12 mouse cellular contexts compared by ENCODE assay signal in the genomic region with DNA sequence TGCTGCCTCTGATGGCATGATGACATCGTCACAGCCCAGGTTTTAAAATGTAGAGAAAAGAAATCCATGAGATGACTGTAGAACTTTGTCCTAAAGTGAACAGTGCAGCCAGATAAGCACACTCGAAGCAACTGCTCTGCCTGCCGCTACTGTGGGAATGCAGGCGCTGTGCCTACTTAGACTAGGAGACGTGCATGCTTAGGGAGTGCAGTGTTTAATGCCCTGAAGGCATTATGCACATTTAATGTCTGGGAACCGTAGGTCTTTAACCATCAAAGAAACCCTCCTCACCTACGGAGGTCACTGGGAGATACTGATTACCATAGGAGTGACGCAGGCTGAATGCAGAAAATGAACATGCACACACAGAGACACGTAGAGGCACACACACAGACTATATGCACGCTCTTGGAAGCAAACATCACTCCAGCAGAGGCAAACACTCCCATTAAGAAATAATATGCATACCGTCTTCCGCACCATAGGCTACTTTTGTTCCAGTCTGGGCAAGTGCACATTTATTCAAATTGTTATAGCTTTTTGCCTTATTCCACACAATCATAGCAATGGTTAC. TPM values are rescaled to one million over a fixed set of nuclear protein-coding genes. Genes with fewer than 3 reads are reported as not detected.
A peak's percentile ranks its signal among the peaks of the same experiment; 100 is the strongest.
DNase-seq lines count a peak whose midpoint lies in the region; ATAC-seq and TF ChIP-seq lines count a peak whose summit lies in the region.
"Had no signal": no experiment of that assay in that cellular context is flagged by ENCODE, and none has a peak within 500 bp of the region (broad histone marks: within the 10 kb centered on the region; RNA-seq: fewer than 3 reads in every experiment).

No protein-coding gene starts in this region.

- H3K27ac ChIP-seq in kidney, embryonic 16.5 days (ENCODE audit: low read length): no peak overlapping the region
- H3K27ac ChIP-seq in kidney, embryonic 14.5 days (ENCODE audit: low read depth, low read length): no peak overlapping the region
- H3K27ac ChIP-seq in embryonic facial prominence, embryonic 14.5 days (replicated peaks; ENCODE audit: low read depth, low read length): no peak overlapping the region
- H3K27ac ChIP-seq in hindbrain, embryonic 15.5 days (replicated peaks): peak overlapping the region; percentile 52
- no peak overlapping the region for H3K27ac ChIP-seq in midbrain, postnatal 0 days (ENCODE audit: low read depth, low read length)
- no peak overlapping the region for H3K27ac ChIP-seq in thymus, adult 2 months (ENCODE audit: control insufficient read depth, insufficient read depth, low read length)
- H3K27ac ChIP-seq: heart, embryonic 13.5 days; stomach, postnatal 0 days had no signal

- H3K4me2 ChIP-seq in kidney, embryonic 16.5 days (replicated peaks; ENCODE audit: low read depth, low read length): no peak overlapping the region
- no peak overlapping the region for H3K4me2 ChIP-seq in kidney, embryonic 14.5 days (replicated peaks; ENCODE audit: low read depth, low read length)
- peak overlapping the region; percentile 18; the same call in 1 of the 2 replicates for H3K4me2 ChIP-seq in embryonic facial prominence, embryonic 14.5 days (ENCODE audit: low read depth, low read length)
- H3K4me2 ChIP-seq in hindbrain, embryonic 15.5 days: peak overlapping the region; percentile 52
- peak overlapping the region; percentile 36 for H3K4me2 ChIP-seq in midbrain, postnatal 0 days (ENCODE audit: low read depth, low read length, poor library complexity, severe bottlenecking)
- H3K4me2 ChIP-seq: heart, embryonic 13.5 days had no signal

- no peak overlapping the region for H3K9ac ChIP-seq in kidney, embryonic 16.5 days (replicated peaks; ENCODE audit: low read length)
- H3K9ac ChIP-seq in kidney, embryonic 14.5 days (ENCODE audit: low read depth, low read length): no peak overlapping the region
- no peak overlapping the region for H3K9ac ChIP-seq in embryonic facial prominence, embryonic 14.5 days (ENCODE audit: low read depth, low read length)
- H3K9ac ChIP-seq in hindbrain, embryonic 15.5 days: peak overlapping the region; percentile 29; the same call in 1 of the 2 replicates
- H3K9ac ChIP-seq in midbrain, postnatal 0 days (replicated peaks; ENCODE audit: low read length, poor library complexity, severe bottlenecking): no peak overlapping the region; the same call in 1 of the 2 replicates
- H3K9ac ChIP-seq: heart, embryonic 13.5 days had no signal

- peak; percentile 66; the same call in 1 of the 2 replicates for ATAC-seq in kidney, embryonic 16.5 days (ENCODE audit: low FRiP score, low TSS enrichment)
- no peak for ATAC-seq in kidney, embryonic 14.5 days (ENCODE audit: low FRiP score, low TSS enrichment)
- ATAC-seq in embryonic facial prominence, embryonic 14.5 days (ENCODE audit: low read depth): no peak
- ATAC-seq in hindbrain, embryonic 15.5 days (ENCODE audit: low FRiP score, low read depth): peak; percentile 90
- ATAC-seq in midbrain, postnatal 0 days (ENCODE audit: low FRiP score): peak; percentile 80
- ATAC-seq in megakaryocyte progenitor cell, adult 5-6 weeks (replicated peaks; ENCODE audit: poor library complexity): no peak

- no peak overlapping the region for H3K4me3 ChIP-seq in kidney, embryonic 16.5 days (ENCODE audit: low read length)
- no peak overlapping the region for H3K4me3 ChIP-seq in kidney, embryonic 14.5 days (ENCODE audit: low read length)
- no peak overlapping the region for H3K4me3 ChIP-seq in embryonic facial prominence, embryonic 14.5 days (ENCODE audit: low read depth, low read length)
- H3K4me3 ChIP-seq in hindbrain, embryonic 15.5 days: peak overlapping the region; percentile 32
- H3K4me3 ChIP-seq in midbrain, postnatal 0 days (ENCODE audit: low read depth, low read length): peak overlapping the region; percentile 20; the same call in 1 of the 2 replicates
- H3K4me3 ChIP-seq in thymus, adult 2 months (ENCODE audit: control insufficient read depth, insufficient read depth, low read length): no peak overlapping the region
- H3K4me3 ChIP-seq: heart, embryonic 13.5 days had no signal

- DNase-seq in embryonic facial prominence, embryonic 14.5 days (ENCODE audit: low spot score): peak; percentile 22
- DNase-seq in midbrain, postnatal 0 days (ENCODE audit: low spot score): peak; percentile 57
- DNase-seq in thymus, adult 2 months: no peak
- no peak for DNase-seq in testis, postnatal 10 days (ENCODE audit: low spot score)
- DNase-seq: cerebellum, postnatal 36 days; kidney, adult 2 months had no signal

- no peak for TF ChIP-seq CTCF in midbrain, postnatal 0 days (IDR thresholded peaks at IDR 0.05)
- TF ChIP-seq CTCF in thymus, adult 2 months (IDR thresholded peaks at IDR 0.05; ENCODE audit: borderline replicate concordance, control insufficient read depth, extremely low read depth, insufficient read depth, low read length, poor library complexity): no peak

- no peaks in the 10 kb centered on the region for H3K36me3 ChIP-seq in kidney, embryonic 16.5 days (ENCODE audit: insufficient read depth, low read length)
- H3K36me3 ChIP-seq in kidney, embryonic 14.5 days (ENCODE audit: control insufficient read depth, insufficient read depth, low read length): no peaks in the 10 kb centered on the region
- H3K36me3 ChIP-seq in embryonic facial prominence, embryonic 14.5 days (ENCODE audit: control insufficient read depth, insufficient read depth, low read length): no peaks in the 10 kb centered on the region
- no peaks in the 10 kb centered on the region for H3K36me3 ChIP-seq in hindbrain, embryonic 15.5 days
- H3K36me3 ChIP-seq in midbrain, postnatal 0 days (ENCODE audit: insufficient read depth, low read length): no peaks in the 10 kb centered on the region
- no peaks in the 10 kb centered on the region for H3K36me3 ChIP-seq in thymus, adult 2 months (ENCODE audit: control insufficient read depth, insufficient read depth, low read length)
- H3K36me3 ChIP-seq: heart, embryonic 13.5 days had no signal

- peaks cover 5% of the 10 kb centered on the region; the same call in 1 of the 2 replicates for H3K4me1 ChIP-seq in kidney, embryonic 16.5 days (ENCODE audit: insufficient read depth, low read length)
- no peaks in the 10 kb centered on the region for H3K4me1 ChIP-seq in kidney, embryonic 14.5 days (ENCODE audit: control insufficient read depth, insufficient read depth, low read length)
- no peaks in the 10 kb centered on the region for H3K4me1 ChIP-seq in embryonic facial prominence, embryonic 14.5 days (ENCODE audit: control insufficient read depth, insufficient read depth, low read length)
- H3K4me1 ChIP-seq in hindbrain, embryonic 15.5 days (replicated peaks): peaks cover 13% of the 10 kb centered on the region
- H3K4me1 ChIP-seq in midbrain, postnatal 0 days (ENCODE audit: insufficient read depth, low read length): no peaks in the 10 kb centered on the region
- H3K4me1 ChIP-seq in thymus, adult 2 months (replicated peaks; ENCODE audit: control insufficient read depth, insufficient read depth, low read length): no peaks in the 10 kb centered on the region
- H3K4me1 ChIP-seq: heart, embryonic 13.5 days had no signal

- no peaks in the 10 kb centered on the region for H3K9me3 ChIP-seq in kidney, embryonic 16.5 days (ENCODE audit: low read length)
- no peaks in the 10 kb centered on the region for H3K9me3 ChIP-seq in kidney, embryonic 14.5 days (ENCODE audit: control insufficient read depth, low read length)
- no peaks in the 10 kb centered on the region for H3K9me3 ChIP-seq in embryonic facial prominence, embryonic 14.5 days (ENCODE audit: control insufficient read depth, low read length)
- H3K9me3 ChIP-seq in hindbrain, embryonic 15.5 days: no peaks in the 10 kb centered on the region
- H3K9me3 ChIP-seq in midbrain, postnatal 0 days (ENCODE audit: low read length): no peaks in the 10 kb centered on the region
- H3K9me3 ChIP-seq: heart, embryonic 13.5 days had no signal

- TF ChIP-seq POLR2A in thymus, adult 2 months (IDR thresholded peaks at IDR 0.05; ENCODE audit: control insufficient read depth, extremely low read depth, insufficient read depth, low read length, poor library complexity): no peak

- 56% methylated on average over 12 of the region's 12 CpGs for WGBS in kidney, embryonic 16.5 days
- 61% methylated on average over 12 of the region's 12 CpGs for WGBS in kidney, embryonic 14.5 days
- WGBS in embryonic facial prominence, embryonic 14.5 days: 53% methylated on average over 12 of the region's 12 CpGs
- 19% methylated on average over 12 of the region's 12 CpGs for WGBS in hindbrain, embryonic 15.5 days
- 14% methylated on average over 12 of the region's 12 CpGs for whole genome bisulfite sequencing in midbrain, postnatal 0 days
- WGBS in thymus, adult 2 months: 90% methylated on average over 12 of the region's 12 CpGs

- H3K27me3 ChIP-seq in kidney, embryonic 16.5 days (ENCODE audit: insufficient read depth, low read length): no peaks in the 10 kb centered on the region
- H3K27me3 ChIP-seq in kidney, embryonic 14.5 days (ENCODE audit: control insufficient read depth, insufficient read depth, low read length): no peaks in the 10 kb centered on the region
- no peaks in the 10 kb centered on the region for H3K27me3 ChIP-seq in embryonic facial prominence, embryonic 14.5 days (replicated peaks; ENCODE audit: control insufficient read depth, insufficient read depth, low read length)
- H3K27me3 ChIP-seq in hindbrain, embryonic 15.5 days: no peaks in the 10 kb centered on the region
- no peaks in the 10 kb centered on the region for H3K27me3 ChIP-seq in midbrain, postnatal 0 days (ENCODE audit: insufficient read depth, low read length)
- no peaks in the 10 kb centered on the region for H3K27me3 ChIP-seq in thymus, adult 2 months (ENCODE audit: control insufficient read depth, insufficient read depth, low read length)
- H3K27me3 ChIP-seq: heart, embryonic 13.5 days had no signal

RNA-seq across cellular contexts. Expression of a gene that starts 48.1 kb away (rescaled TPM):
- polyA plus RNA-seq in kidney, embryonic 16.5 days (2015; fragmentation: Nextera tagmentation; extraction: Ambion mirVana): 11.4 and 12.1 TPM in 2 replicates
- 11.2 and 20.4 TPM in 2 replicates for polyA plus RNA-seq in kidney, embryonic 14.5 days (2014; fragmentation: Nextera tagmentation; extraction: Ambion mirVana)
- 2.4 and 2.8 TPM in 2 replicates for polyA plus RNA-seq in embryonic facial prominence, embryonic 14.5 days (2014; fragmentation: Nextera tagmentation; extraction: Ambion mirVana)
- 7.4 and 8.5 TPM in 2 replicates for polyA plus RNA-seq in hindbrain, embryonic 15.5 days (2015; fragmentation: Nextera tagmentation; extraction: Ambion mirVana)
- 19.2 and 23.5 TPM in 2 replicates for total RNA-seq in midbrain, postnatal 0 days (2014; rRNA removed)
- polyA plus RNA-seq in midbrain, postnatal 0 days (2015; fragmentation: Nextera tagmentation; extraction: Ambion mirVana): 5.4 and 5.6 TPM in 2 replicates
- total RNA-seq in megakaryocyte progenitor cell, adult 5-6 weeks (2015): 0.44 TPM in 1 of 2 replicates, not detected in the other
- total RNA-seq in megakaryocyte progenitor cell, adult 5-6 weeks (2017): 0.34 TPM in 1 of 2 replicates, not detected in the other
- 0.15 and 0.18 TPM in 2 replicates for polyA plus RNA-seq in thymus, adult 2 months (2012; rRNA removed)

Comparison
In these comparisons a context has a peak if more than half of its experiments do, and no peak if none do; other contexts are left out.
1. ATAC-seq: peak in kidney, embryonic 16.5 days (single experiment), hindbrain, embryonic 15.5 days (single experiment) and midbrain, postnatal 0 days (single experiment); none in kidney, embryonic 14.5 days (single experiment), embryonic facial prominence, embryonic 14.5 days (single experiment) and megakaryocyte progenitor cell, adult 5-6 weeks (single experiment).
2. H3K4me2 ChIP-seq: peak in embryonic facial prominence, embryonic 14.5 days (single experiment), hindbrain, embryonic 15.5 days (single experiment) and midbrain, postnatal 0 days (single experiment); none in kidney, embryonic 16.5 days (single experiment) and kidney, embryonic 14.5 days (single experiment).
3. H3K4me3 ChIP-seq: peak in hindbrain, embryonic 15.5 days (single experiment) and midbrain, postnatal 0 days (single experiment); none in kidney, embryonic 16.5 days (single experiment), kidney, embryonic 14.5 days (single experiment), embryonic facial prominence, embryonic 14.5 days (single experiment) and thymus, adult 2 months (single experiment).
4. DNase-seq: peak in embryonic facial prominence, embryonic 14.5 days (single experiment) and midbrain, postnatal 0 days (single experiment); none in thymus, adult 2 months (single experiment) and testis, postnatal 10 days (single experiment).